Mouse (Mus musculus) forebrain, embryonic 13.5 days (tissue): ENCODE results near the gene Ngef. TPM values are rescaled to one million over a fixed set of nuclear protein-coding genes. Genes with fewer than 3 reads are reported as not detected.
"Not testable (repeated sequence)": the region's sequence is repeated elsewhere in the genome, so short reads cannot be mapped to it uniquely, and the experiment has no call there.

ENCODE experiments used
- ATAC-seq: fragments of 200-750 bp; cut with Nextera tagmentation; 2 replicates; pipeline ENCODE4 v1.8.0; 2017
- H3K27ac ChIP-seq: fragments of 300-500 bp; sonication (generic); 2 replicates; pipeline ENCODE4 v1.5.1; 2015; ENCODE audit warnings: inconsistent platforms, mild to moderate bottlenecking, moderate library complexity
- H3K27me3 ChIP-seq: fragments of 300-500 bp; sonication (generic); 2 replicates; pipeline ENCODE4 v1.6.1; 2015; ENCODE audit warnings: mild to moderate bottlenecking, inconsistent platforms
- H3K36me3 ChIP-seq: fragments of 300-500 bp; sonication (generic); 2 replicates; pipeline ENCODE4 v1.6.1; 2015; ENCODE audit warnings: mild to moderate bottlenecking, inconsistent platforms; ENCODE audit not compliant: poor library complexity, severe bottlenecking
- H3K4me1 ChIP-seq: fragments of 300-500 bp; sonication (generic); 2 replicates; pipeline ENCODE4 v1.6.1; 2015; ENCODE audit warnings: inconsistent platforms
- H3K4me2 ChIP-seq: fragments of 300-500 bp; sonication (generic); 2 replicates; pipeline ENCODE4 v1.6.1; 2015; ENCODE audit warnings: inconsistent platforms, mild to moderate bottlenecking, moderate library complexity
- H3K4me3 ChIP-seq: fragments of 300-500 bp; sonication (generic); 2 replicates; pipeline ENCODE4 v1.5.1; 2015; ENCODE audit warnings: mild to moderate bottlenecking, inconsistent platforms
- H3K9ac ChIP-seq: fragments of 300-500 bp; sonication (generic); 2 replicates; pipeline ENCODE4 v1.6.1; 2015; ENCODE audit warnings: mild to moderate bottlenecking, inconsistent platforms
- H3K9me3 ChIP-seq: fragments of 300-500 bp; sonication (generic); replicated peaks from 2 replicates; pipeline ENCODE4 v1.6.1; 2016; ENCODE audit warnings: inconsistent platforms
- WGBS: fragments of 180-500 bp; shearing (Covaris S2); methylation state at CpG from one replicate; pipeline ENCODE4 v1.1.7; 2015; 5-methylcytosine and 5-hydroxymethylcytosine counted together
- polyA plus RNA-seq: library from polyadenylated mRNA; unstranded; fragments of >200 nt; fragmentation: Nextera tagmentation; extraction: Ambion mirVana; gene quantifications from 2 replicates; pipeline ENCODE4 v1.2.1, GENCODE M21; 2015

Gene Ngef
- polyA plus RNA-seq, 1 experiment from 2014 or later, result 3.1 TPM

- H3K27me3 ChIP-seq, result peaks cover 49% of the 10 kb centered on the region
These were observed 64.8 kb downstream of the Ngef start for GRCm38 (mm10) chr1:87508591-87509560.

GRCm38 (mm10) chr1:87507857-87508256, 65.8 kb downstream of the Ngef start:
- H3K4me3 ChIP-seq, result no peak overlapping the region
- H3K27ac ChIP-seq, result no peak overlapping the region
- no peaks in the 10 kb centered on the region for H3K9me3 ChIP-seq
- peaks cover 10% of the 10 kb centered on the region for H3K4me1 ChIP-seq
- ATAC-seq, result no peak
- no peak overlapping the region for H3K9ac ChIP-seq
- no peaks in the 10 kb centered on the region for H3K36me3 ChIP-seq
- H3K27me3 ChIP-seq, result peaks cover 49% of the 10 kb centered on the region
- whole genome bisulfite sequencing, result 52% methylated on average over 6 of the region's 6 CpGs
- H3K4me2 ChIP-seq, result no peak overlapping the region

More at GRCm38 (mm10) chr1:87508591-87509560, 64.8 kb downstream of the Ngef start:
- H3K9me3 ChIP-seq, result no peaks in the 10 kb centered on the region
- 18% methylated on average over 26 of the region's 26 CpGs for WGBS
- H3K36me3 ChIP-seq, result no peaks in the 10 kb centered on the region
- H3K4me3 ChIP-seq, result peak overlapping the region; percentile 73
- peaks cover 10% of the 10 kb centered on the region for H3K4me1 ChIP-seq
- peak overlapping the region; percentile 98 for H3K4me2 ChIP-seq
- H3K9ac ChIP-seq, result peak overlapping the region; percentile 70
- no peak for ATAC-seq
- no peak overlapping the region for H3K27ac ChIP-seq

- H3K4me2 ChIP-seq, result no peak overlapping the region
- no peak overlapping the region for H3K9ac ChIP-seq
These were observed 68.1 kb downstream of the Ngef start for GRCm38 (mm10) chr1:87505524-87505923.

GRCm38 (mm10) chr1:87493542-87493941, 80.1 kb downstream of the Ngef start:
- Histone ChIP-seq H3K9ac (no peak overlapping the region), H3K4me1 (no peaks in the 10 kb centered on the region), H3K4me3 (no peak overlapping the region), H3K36me3 (no peaks in the 10 kb centered on the region), H3K4me2 (no peak overlapping the region), H3K27me3 (no peaks in the 10 kb centered on the region), H3K27ac (no peak overlapping the region), H3K9me3 (no peaks in the 10 kb centered on the region)
- no peak for ATAC-seq
- WGBS, result 72% methylated on average over 4 of the region's 4 CpGs

More at GRCm38 (mm10) chr1:87505524-87505923, 68.1 kb downstream of the Ngef start:
- H3K27ac ChIP-seq, result no peak overlapping the region
- 88% methylated on average over 4 of the region's 4 CpGs for WGBS
- H3K9me3 ChIP-seq, result no peaks in the 10 kb centered on the region
- H3K36me3 ChIP-seq, result no peaks in the 10 kb centered on the region
- peaks cover 29% of the 10 kb centered on the region for H3K27me3 ChIP-seq
- H3K4me3 ChIP-seq, result no peak overlapping the region
- peaks cover 10% of the 10 kb centered on the region for H3K4me1 ChIP-seq
- ATAC-seq, result no peak

GRCm38 (mm10) chr1:87492285-87492684, 81.4 kb downstream of the Ngef start:
- H3K4me1 ChIP-seq, result no peaks in the 10 kb centered on the region
- H3K9me3 ChIP-seq, result no peaks in the 10 kb centered on the region
- no peaks in the 10 kb centered on the region for H3K27me3 ChIP-seq
- ATAC-seq, result no peak
- H3K4me3 ChIP-seq, result no peak overlapping the region
- WGBS, result 86% methylated on average over 3 of the region's 3 CpGs
- H3K4me2 ChIP-seq, result no peak overlapping the region
- no peak overlapping the region for H3K27ac ChIP-seq
- no peaks in the 10 kb centered on the region for H3K36me3 ChIP-seq
- no peak overlapping the region for H3K9ac ChIP-seq

- Histone ChIP-seq H3K4me2 (no peak overlapping the region), H3K9me3 (no peaks in the 10 kb centered on the region), H3K4me1 (no peaks in the 10 kb centered on the region), H3K9ac (no peak overlapping the region), H3K36me3 (no peaks in the 10 kb centered on the region), H3K4me3 (no peak overlapping the region), H3K27me3 (no peaks in the 10 kb centered on the region), H3K27ac (no peak overlapping the region)
- ATAC-seq, result no peak
- WGBS, result 82% methylated on average over 6 of the region's 6 CpGs
These were observed 87.3 kb downstream of the Ngef start for GRCm38 (mm10) chr1:87486386-87486785.

GRCm38 (mm10) chr1:87482546-87482945, 91.1 kb downstream of the Ngef start:
- Histone ChIP-seq H3K27ac (no peak overlapping the region), H3K27me3 (no peaks in the 10 kb centered on the region), H3K36me3 (no peaks in the 10 kb centered on the region), H3K9ac (no peak overlapping the region), H3K4me2 (no peak overlapping the region), H3K4me3 (no peak overlapping the region), H3K4me1 (no peaks in the 10 kb centered on the region), H3K9me3 (no peaks in the 10 kb centered on the region)
- WGBS, result 91% methylated on average over 4 of the region's 4 CpGs
- ATAC-seq, result no peak

GRCm38 (mm10) chr1:87475076-87475895, 98.4 kb downstream of the Ngef start:
- peaks cover 9% of the 10 kb centered on the region for H3K4me1 ChIP-seq
- H3K4me3 ChIP-seq, result peak overlapping the region; percentile 35
- H3K9me3 ChIP-seq, result no peaks in the 10 kb centered on the region
- no peaks in the 10 kb centered on the region for H3K36me3 ChIP-seq
- H3K9ac ChIP-seq, result peak overlapping the region; percentile 53
- H3K4me2 ChIP-seq, result peak overlapping the region; percentile 69
- no peak overlapping the region for H3K27ac ChIP-seq
- peak; percentile 53; the same call in 1 of the 2 replicates for ATAC-seq
- WGBS, result 1% methylated on average over 36 of the region's 42 CpGs
- H3K27me3 ChIP-seq, result peaks cover 26% of the 10 kb centered on the region

GRCm38 (mm10) chr1:87472576-87472975, 101.1 kb downstream of the Ngef start:
- H3K4me1 ChIP-seq, result peaks cover 9% of the 10 kb centered on the region
- H3K27ac ChIP-seq, result no peak overlapping the region
- no peak for ATAC-seq
- no peak overlapping the region for H3K4me3 ChIP-seq
- H3K9ac ChIP-seq, result no peak overlapping the region
- H3K9me3 ChIP-seq, result no peaks in the 10 kb centered on the region
- no peak overlapping the region for H3K4me2 ChIP-seq
- WGBS, result 92% methylated on average over 7 of the region's 7 CpGs
- H3K27me3 ChIP-seq, result peaks cover 26% of the 10 kb centered on the region
- H3K36me3 ChIP-seq, result no peaks in the 10 kb centered on the region

GRCm38 (mm10) chr1:87471914-87472313, 101.8 kb downstream of the Ngef start:
- Histone ChIP-seq H3K9me3 (no peaks in the 10 kb centered on the region), H3K4me2 (no peak overlapping the region), H3K4me1 (peaks cover 9% of the 10 kb centered on the region), H3K27ac (no peak overlapping the region), H3K27me3 (peaks cover 26% of the 10 kb centered on the region), H3K9ac (no peak overlapping the region), H3K4me3 (no peak overlapping the region), H3K36me3 (no peaks in the 10 kb centered on the region)
- ATAC-seq, result no peak
- 84% methylated on average over 7 of the region's 7 CpGs for WGBS

GRCm38 (mm10) chr1:87469971-87470370, 103.7 kb downstream of the Ngef start, which contains the start of gene Snorc:
TSS of gene Snorc (plus strand) at chr1:87470271.
- not testable (repeated sequence) for H3K4me1 ChIP-seq, H3K4me3 ChIP-seq, ATAC-seq, H3K9ac ChIP-seq, H3K4me2 ChIP-seq, H3K36me3 ChIP-seq, H3K9me3 ChIP-seq, H3K27ac ChIP-seq
- 34% methylated on average over 7 of the region's 10 CpGs for WGBS
- H3K27me3 ChIP-seq, result peaks cover 14% of the 10 kb centered on the region

- WGBS, result 78% methylated on average over 6 of the region's 6 CpGs
These were observed 105.3 kb downstream of the Ngef start for GRCm38 (mm10) chr1:87468321-87468720.

More at GRCm38 (mm10) chr1:87468321-87468720, 105.3 kb downstream of the Ngef start:
- H3K27me3 ChIP-seq, result no peaks in the 10 kb centered on the region
- ATAC-seq, result no peak
- H3K36me3 ChIP-seq, result no peaks in the 10 kb centered on the region
- no peaks in the 10 kb centered on the region for H3K4me1 ChIP-seq
- H3K9me3 ChIP-seq, result no peaks in the 10 kb centered on the region
- no peak overlapping the region for H3K4me3 ChIP-seq
- no peak overlapping the region for H3K27ac ChIP-seq
- H3K4me2 ChIP-seq, result no peak overlapping the region
- H3K9ac ChIP-seq, result no peak overlapping the region
